Mouse (Mus musculus): ENCODE data around the gene Kcna2. TPM values are rescaled to one million over a fixed set of nuclear protein-coding genes. Genes with fewer than 3 reads are reported as not detected.

Gene Kcna2
- polyA plus RNA-seq, 1 experiment from 2014 or later: 0.13 TPM

DNA sequence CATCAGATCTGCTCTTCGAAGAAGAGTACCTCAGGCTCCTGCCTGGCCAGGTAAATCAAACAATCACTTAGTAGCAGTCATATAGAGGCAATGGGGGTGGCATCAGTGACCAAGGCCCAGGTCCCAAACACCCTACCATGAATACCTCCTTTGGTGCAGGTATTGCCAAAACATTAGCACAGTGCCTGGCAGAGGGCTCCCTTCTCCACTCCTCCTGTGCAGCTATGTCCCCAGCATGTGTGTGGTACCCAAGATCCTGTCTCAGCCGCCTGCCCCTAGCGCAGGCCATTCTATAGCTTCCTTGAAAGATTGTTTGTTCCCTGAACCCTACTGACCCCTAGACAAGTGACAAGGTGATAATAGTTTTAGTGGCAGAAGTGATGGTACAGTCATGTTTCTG lies 2.5 kb downstream of the Kcna2 start:
- 91% methylated on average over 3 of the region's 3 CpGs for WGBS
- Histone ChIP-seq H3K27me3 (peaks cover 61% of the 10 kb centered on the region), H3K4me1 (peaks cover 8% of the 10 kb centered on the region; the same call in 1 of the 2 replicates), H3K4me2 (replicated peaks) (no peak overlapping the region), H3K9ac (no peak overlapping the region), H3K27ac (no peak overlapping the region), H3K9me3 (no peaks in the 10 kb centered on the region), H3K36me3 (no peaks in the 10 kb centered on the region), H3K4me3 (no peak overlapping the region)
- ATAC-seq (ENCODE audit: insufficient number of reproducible peaks, insufficient read depth, low FRiP score, low TSS enrichment): no peak

DNA sequence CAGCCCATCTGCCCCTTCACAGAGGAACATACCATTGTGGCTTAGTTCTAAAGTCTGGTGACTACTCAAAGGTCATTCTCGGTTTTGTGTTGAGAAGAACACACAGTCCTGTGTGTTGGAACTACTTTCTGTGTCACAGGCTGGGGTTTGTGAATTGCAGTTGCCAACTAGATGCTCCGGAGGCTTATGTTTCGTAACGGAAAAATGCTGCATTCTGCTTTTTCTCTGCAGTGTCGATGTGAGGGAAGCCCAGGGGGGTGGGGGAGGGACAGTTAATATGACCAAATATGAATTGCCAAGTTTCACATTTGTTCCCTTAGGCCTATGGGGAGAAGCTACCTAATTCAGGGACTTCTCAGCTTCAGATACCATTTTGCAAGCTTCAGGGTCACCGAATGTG lies 5.0 kb downstream of the Kcna2 start:
- 81% methylated on average over 6 of the region's 6 CpGs for WGBS

DNA sequence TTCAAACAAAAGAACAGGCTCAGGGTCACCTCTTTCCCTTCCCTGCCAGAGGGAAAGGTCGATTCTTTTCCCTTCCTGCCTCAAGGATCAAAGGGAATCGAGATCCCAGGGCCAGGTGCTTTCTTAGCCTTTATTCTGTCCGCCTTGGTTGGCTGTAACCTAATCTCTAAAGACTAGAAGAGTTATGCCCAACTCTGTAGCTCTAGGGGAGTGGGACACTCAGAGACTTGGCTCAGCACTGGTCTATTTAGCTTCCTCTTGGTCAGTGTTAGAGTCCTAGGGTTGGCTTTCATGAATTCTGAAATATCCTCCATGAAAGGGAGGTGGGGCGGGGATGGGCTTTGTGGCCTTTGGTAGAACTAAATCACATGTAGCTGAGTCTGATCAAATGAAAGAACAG lies 11.6 kb downstream of the Kcna2 start:
- ATAC-seq (ENCODE audit: insufficient number of reproducible peaks, insufficient read depth, low FRiP score, low TSS enrichment): no peak
- no peak overlapping the region for H3K4me3 ChIP-seq
- 41% methylated on average over 4 of the region's 4 CpGs for WGBS
- no peaks in the 10 kb centered on the region for H3K36me3 ChIP-seq
- H3K27ac ChIP-seq: no peak overlapping the region
- no peaks in the 10 kb centered on the region for H3K27me3 ChIP-seq
- H3K4me2 ChIP-seq (replicated peaks): no peak overlapping the region
- no peaks in the 10 kb centered on the region for H3K9me3 ChIP-seq
- no peak overlapping the region for H3K9ac ChIP-seq
- no peaks in the 10 kb centered on the region for H3K4me1 ChIP-seq

More for the DNA sequence above, 5.0 kb downstream of the Kcna2 start:
- Histone ChIP-seq H3K4me3 (no peak overlapping the region), H3K4me1 (peaks cover 1% of the 10 kb centered on the region; the same call in 1 of the 2 replicates), H3K27me3 (peaks cover 36% of the 10 kb centered on the region), H3K9ac (no peak overlapping the region), H3K9me3 (no peaks in the 10 kb centered on the region), H3K27ac (no peak overlapping the region), H3K36me3 (no peaks in the 10 kb centered on the region), H3K4me2 (replicated peaks) (no peak overlapping the region)
- ATAC-seq (ENCODE audit: insufficient number of reproducible peaks, insufficient read depth, low FRiP score, low TSS enrichment): no peak

DNA sequence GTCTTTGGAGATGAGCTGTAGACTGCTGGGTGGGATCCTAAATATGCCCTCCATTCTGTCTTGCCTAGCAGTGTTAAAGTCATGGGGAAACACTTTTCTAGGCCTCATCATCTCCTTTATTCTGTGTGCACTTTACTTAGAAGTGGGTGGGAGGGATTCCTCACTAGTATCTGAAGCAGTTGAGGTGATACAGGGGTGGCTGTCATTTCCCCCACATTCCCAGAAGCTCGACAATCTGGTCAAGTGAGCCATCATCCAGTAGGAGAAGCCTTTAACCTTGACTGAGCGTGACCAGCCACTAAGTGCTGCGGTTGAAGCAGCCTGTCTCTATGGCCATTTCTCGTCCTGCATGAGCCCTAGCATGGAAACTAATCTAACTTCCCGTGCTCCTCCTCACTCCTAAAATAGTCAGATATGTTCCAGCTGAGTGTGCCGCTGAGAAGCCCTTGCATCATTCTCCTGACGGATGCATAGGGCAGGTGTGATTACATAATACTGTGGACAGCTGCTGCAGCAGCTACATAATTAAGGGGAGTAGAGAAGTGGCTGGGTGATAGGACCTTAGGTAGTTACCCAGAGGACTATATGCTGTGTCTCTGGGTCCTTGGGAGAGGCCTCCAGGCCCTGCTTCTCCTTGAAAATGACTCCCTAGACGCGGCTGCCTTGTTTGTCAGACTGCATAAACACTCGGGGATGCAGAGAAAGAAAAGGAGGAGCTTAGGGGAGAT lies 12.2 kb downstream of the Kcna2 start:
- Histone ChIP-seq H3K9ac (no peak overlapping the region), H3K36me3 (no peaks in the 10 kb centered on the region), H3K4me3 (no peak overlapping the region), H3K9me3 (no peaks in the 10 kb centered on the region), H3K4me1 (no peaks in the 10 kb centered on the region), H3K27ac (no peak overlapping the region), H3K27me3 (no peaks in the 10 kb centered on the region), H3K4me2 (replicated peaks) (no peak overlapping the region)
- ATAC-seq (ENCODE audit: insufficient number of reproducible peaks, insufficient read depth, low FRiP score, low TSS enrichment): no peak
- WGBS: 74% methylated on average over 10 of the region's 10 CpGs

DNA sequence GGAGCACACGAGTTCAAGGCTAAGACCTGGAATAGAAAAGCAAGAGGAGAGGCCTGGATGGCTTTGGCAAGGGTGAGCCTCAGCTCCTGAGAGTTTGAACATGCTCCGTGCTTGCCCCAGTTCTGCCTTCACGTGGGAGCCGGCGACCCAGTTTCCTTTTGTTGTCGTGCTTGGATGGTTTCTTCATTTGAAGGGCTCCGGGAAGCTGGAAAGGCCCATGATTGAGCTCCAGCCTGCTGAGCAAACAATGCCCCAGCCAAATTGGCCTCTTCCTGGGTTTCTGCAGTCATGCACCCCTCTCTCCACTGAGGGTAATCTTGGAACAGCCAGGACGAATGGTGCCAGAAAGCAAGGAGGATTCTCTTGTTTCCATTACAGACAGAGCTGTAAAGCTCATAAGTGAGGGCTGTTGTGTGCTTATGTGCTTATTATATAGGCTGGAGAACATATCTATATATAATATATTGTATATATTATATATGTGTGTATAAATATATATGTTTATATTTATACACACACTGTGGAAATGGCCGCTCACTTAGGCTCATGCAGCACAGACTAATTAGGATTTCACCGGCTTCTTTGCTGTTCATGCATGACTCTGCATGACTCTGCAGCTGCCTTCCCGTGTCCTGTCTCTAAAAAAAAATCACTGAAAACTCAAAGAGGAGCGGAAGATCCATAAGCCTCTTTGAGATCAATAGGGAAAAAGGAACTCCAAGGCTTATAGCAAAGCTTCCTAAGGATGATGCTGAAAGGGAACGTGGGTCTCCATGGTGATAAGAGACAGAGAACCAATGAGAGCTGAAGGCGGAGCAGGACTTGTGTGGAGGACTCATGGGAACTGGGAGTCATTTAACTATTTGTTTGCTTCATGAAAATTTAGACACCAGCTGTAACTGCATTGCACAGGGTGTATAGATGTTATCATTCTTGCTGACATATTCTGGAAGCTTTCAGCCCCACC lies 13.1 kb downstream of the Kcna2 start:
- Histone ChIP-seq H3K27ac (no peak overlapping the region), H3K4me3 (no peak overlapping the region), H3K4me2 (replicated peaks) (no peak overlapping the region), H3K4me1 (no peaks in the 10 kb centered on the region), H3K9me3 (no peaks in the 10 kb centered on the region), H3K36me3 (no peaks in the 10 kb centered on the region), H3K27me3 (no peaks in the 10 kb centered on the region), H3K9ac (no peak overlapping the region)
- WGBS: 56% methylated on average over 14 of the region's 14 CpGs
- ATAC-seq (ENCODE audit: insufficient number of reproducible peaks, insufficient read depth, low FRiP score, low TSS enrichment): no peak

DNA sequence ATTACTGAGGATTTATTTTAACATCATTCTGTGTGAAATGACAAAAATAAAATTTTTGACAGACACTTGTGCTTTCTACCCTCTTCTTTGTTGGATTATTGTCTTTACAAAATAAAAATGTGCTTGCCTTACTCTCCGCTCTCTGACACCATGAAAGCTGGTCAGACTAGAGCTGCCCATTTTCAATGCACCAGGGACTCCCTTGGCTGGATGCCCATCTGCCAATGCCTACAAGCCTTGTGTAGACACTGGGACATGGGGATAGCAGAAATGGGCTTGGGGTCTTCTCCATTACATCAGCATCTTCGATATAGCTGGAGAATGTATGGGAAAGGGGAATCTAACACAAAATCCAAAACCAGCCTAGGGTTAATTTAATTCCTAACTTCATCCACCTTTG lies 14.0 kb downstream of the Kcna2 start:
- no peak for ATAC-seq (ENCODE audit: insufficient number of reproducible peaks, insufficient read depth, low FRiP score, low TSS enrichment)
- Histone ChIP-seq H3K4me2 (replicated peaks) (no peak overlapping the region), H3K9me3 (no peaks in the 10 kb centered on the region), H3K36me3 (no peaks in the 10 kb centered on the region), H3K9ac (no peak overlapping the region), H3K27ac (no peak overlapping the region), H3K4me3 (no peak overlapping the region), H3K4me1 (no peaks in the 10 kb centered on the region), H3K27me3 (no peaks in the 10 kb centered on the region)
- 94% methylated on average over 2 of the region's 2 CpGs for WGBS

DNA sequence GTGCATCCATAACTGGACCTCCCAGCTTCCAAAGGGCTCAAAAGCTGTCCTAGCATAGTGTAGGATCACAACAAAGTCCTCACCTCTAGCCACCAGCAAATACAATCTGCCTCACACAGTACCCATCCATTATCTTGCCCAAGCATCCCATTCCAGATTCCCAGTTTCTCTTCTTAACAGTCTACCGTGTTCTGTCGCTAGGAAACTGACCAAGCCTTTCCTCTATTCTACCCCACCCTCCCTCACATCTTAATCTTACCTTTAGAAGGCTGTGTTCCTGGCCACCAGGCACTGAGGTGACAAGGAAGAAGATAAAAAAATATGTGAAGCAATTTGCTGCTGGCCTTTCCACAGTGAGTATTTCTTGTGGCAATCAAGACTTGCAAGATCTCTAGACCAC lies 14.8 kb downstream of the Kcna2 start:
- no peak overlapping the region for H3K9ac ChIP-seq
- ATAC-seq (ENCODE audit: insufficient number of reproducible peaks, insufficient read depth, low FRiP score, low TSS enrichment): no peak
- no peak overlapping the region for H3K4me3 ChIP-seq
- H3K4me1 ChIP-seq: no peaks in the 10 kb centered on the region
- no peak overlapping the region for H3K27ac ChIP-seq
- H3K27me3 ChIP-seq: no peaks in the 10 kb centered on the region
- 71% methylated on average over 2 of the region's 2 CpGs for WGBS
- H3K4me2 ChIP-seq (replicated peaks): no peak overlapping the region
- H3K9me3 ChIP-seq: no peaks in the 10 kb centered on the region
- no peaks in the 10 kb centered on the region for H3K36me3 ChIP-seq

DNA sequence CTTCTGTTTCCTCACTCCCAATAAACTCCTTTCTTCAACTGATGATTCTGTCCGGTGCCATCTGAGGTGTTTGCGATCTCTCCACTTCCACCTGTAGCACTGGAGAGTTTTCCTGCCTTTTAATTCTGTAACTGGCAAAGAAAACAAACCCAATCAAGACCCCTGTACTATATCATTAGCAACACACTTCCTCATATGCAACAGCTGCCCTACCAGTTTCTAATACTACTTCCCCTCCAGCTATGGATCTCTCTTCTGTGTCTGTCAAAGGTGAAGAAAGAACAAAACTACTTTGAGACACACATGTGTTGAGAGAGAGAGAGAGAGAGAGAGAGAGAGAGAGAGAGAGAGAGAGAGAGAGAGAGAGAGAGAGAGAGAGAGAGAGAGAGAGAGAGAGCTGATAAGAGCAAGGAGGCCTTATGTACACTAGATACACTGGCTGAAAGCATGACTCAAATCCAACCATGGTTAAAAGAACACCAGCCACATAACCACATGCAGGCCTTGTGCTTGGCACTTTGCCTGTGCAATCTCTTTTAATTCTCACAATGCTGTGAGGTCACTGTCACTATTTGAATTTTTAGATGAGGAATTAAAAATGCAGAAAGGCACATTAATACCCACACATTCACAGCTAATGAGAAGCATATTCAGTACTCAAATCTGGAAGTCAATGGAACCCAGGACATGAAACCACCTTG lies 19.1 kb downstream of the Kcna2 start:
- no peak for ATAC-seq (ENCODE audit: insufficient number of reproducible peaks, insufficient read depth, low FRiP score, low TSS enrichment)
- no peaks in the 10 kb centered on the region for H3K9me3 ChIP-seq
- H3K9ac ChIP-seq: no peak overlapping the region
- no peak overlapping the region for H3K4me2 ChIP-seq (replicated peaks)
- no peak overlapping the region for H3K27ac ChIP-seq
- no peaks in the 10 kb centered on the region for H3K27me3 ChIP-seq
- no peaks in the 10 kb centered on the region for H3K4me1 ChIP-seq
- H3K36me3 ChIP-seq: no peaks in the 10 kb centered on the region
- no peak overlapping the region for H3K4me3 ChIP-seq
- 81% methylated on average over 2 of the region's 2 CpGs for WGBS

DNA sequence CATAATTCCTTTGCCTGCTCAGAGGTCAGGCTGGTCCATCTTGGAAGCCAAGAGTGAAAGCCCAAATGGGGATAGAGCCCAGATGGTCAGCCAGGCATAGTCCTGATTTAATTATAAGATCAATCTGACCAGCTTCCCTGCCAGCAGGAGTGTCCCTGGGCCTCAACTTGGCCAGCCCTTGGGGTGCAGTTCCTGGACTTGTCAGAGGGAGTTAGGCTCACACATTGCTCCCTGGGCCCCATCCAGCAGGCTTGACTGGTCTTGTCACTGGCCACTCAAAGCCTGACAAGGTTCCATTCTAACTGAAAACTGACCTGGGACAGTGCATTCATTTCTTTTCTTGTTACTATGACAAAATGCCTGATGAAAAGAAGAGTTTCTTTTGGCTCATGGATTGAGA lies 21.4 kb downstream of the Kcna2 start:
- H3K36me3 ChIP-seq: no peaks in the 10 kb centered on the region
- no peak for ATAC-seq (ENCODE audit: insufficient number of reproducible peaks, insufficient read depth, low FRiP score, low TSS enrichment)
- H3K27ac ChIP-seq: no peak overlapping the region
- H3K4me2 ChIP-seq (replicated peaks): no peak overlapping the region
- H3K9ac ChIP-seq: no peak overlapping the region
- H3K4me3 ChIP-seq: no peak overlapping the region
- H3K9me3 ChIP-seq: no peaks in the 10 kb centered on the region
- H3K4me1 ChIP-seq: no peaks in the 10 kb centered on the region
- H3K27me3 ChIP-seq: no peaks in the 10 kb centered on the region

DNA sequence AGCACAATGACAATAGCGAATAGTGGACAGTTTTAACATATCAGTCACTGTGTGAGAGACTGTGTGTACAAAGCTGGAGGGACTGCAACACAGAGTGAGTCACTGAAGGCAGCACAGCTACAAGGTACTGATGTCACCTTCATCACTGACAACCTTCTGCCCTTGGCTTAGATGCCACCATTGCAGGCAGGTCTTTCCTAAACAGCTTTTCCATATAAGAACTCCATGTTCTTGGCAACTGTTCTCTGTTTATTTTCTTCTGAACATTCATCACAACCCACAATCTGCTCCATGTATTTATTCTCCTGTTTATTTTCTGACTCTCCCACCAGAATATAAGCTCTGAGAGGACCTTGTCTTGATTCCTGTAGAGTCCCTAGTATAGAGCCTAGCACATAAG lies 26.7 kb downstream of the Kcna2 start:
- Histone ChIP-seq H3K9me3 (no peaks in the 10 kb centered on the region), H3K4me3 (no peak overlapping the region), H3K27ac (no peak overlapping the region), H3K4me1 (no peaks in the 10 kb centered on the region), H3K36me3 (no peaks in the 10 kb centered on the region), H3K27me3 (no peaks in the 10 kb centered on the region), H3K9ac (no peak overlapping the region), H3K4me2 (replicated peaks) (no peak overlapping the region)
- WGBS: 77% methylated on average over 1 of the region's 1 CpGs
- ATAC-seq (ENCODE audit: insufficient number of reproducible peaks, insufficient read depth, low FRiP score, low TSS enrichment): no peak

DNA sequence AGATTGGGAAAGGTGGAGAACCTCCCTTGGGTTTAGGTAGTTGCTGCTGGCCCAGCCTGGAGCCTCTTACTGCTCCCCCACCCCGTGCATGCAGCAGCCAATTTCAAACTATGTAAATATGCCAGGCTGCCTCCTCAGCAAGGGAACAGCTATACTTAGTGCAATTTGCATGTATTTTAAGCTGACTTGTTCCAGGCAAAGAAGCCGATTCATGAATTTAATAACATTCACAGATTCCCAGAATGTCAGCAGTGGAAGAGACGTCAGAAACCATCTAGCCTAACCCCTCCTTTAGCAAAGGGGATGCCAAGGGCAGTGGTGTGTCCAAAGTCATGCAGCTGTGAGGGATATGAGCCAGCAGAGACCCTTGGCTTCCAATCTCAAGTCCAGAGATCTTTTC lies 27.5 kb downstream of the Kcna2 start:
- no peaks in the 10 kb centered on the region for H3K36me3 ChIP-seq
- ATAC-seq (ENCODE audit: insufficient number of reproducible peaks, insufficient read depth, low FRiP score, low TSS enrichment): no peak
- H3K9ac ChIP-seq: no peak overlapping the region
- H3K9me3 ChIP-seq: no peaks in the 10 kb centered on the region
- H3K4me1 ChIP-seq: no peaks in the 10 kb centered on the region
- WGBS: 68% methylated on average over 3 of the region's 3 CpGs
- H3K4me3 ChIP-seq: no peak overlapping the region
- no peaks in the 10 kb centered on the region for H3K27me3 ChIP-seq
- no peak overlapping the region for H3K27ac ChIP-seq
- H3K4me2 ChIP-seq (replicated peaks): no peak overlapping the region

All from embryonic facial prominence, embryonic 12.5 days (tissue).